Mouse (Mus musculus) thymus, postnatal 36 days (tissue): ENCODE data around the gene Dab1.

Experiments used
- DNase-seq, 2 experiments: peaks; one replicate each; pipeline ENCODE4 v3.0.0; 2022; ENCODE audit warnings: mixed read lengths in 2 of 2

Dab1 gene

DNA sequence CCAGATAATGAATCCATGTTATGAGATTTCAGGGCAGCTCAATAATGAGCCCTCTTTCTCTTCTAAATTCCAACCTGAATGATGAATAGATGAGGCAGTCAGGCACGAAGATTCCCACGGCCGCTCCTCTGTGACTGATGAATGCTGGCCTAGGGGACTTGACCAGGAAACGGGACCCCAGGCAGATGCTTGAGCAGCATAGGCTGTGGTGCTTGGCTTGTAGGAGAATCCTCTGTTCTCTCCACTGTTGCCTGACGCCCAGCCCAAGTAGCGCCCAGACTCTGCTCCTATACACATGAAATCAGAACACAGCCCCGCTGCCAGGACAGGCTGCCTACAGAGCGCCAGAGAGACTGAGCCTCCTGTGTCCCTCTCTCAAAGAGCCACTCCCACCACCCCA lies 987.7 kb downstream of the Dab1 start:
- DNase-seq, result no peak

DNA sequence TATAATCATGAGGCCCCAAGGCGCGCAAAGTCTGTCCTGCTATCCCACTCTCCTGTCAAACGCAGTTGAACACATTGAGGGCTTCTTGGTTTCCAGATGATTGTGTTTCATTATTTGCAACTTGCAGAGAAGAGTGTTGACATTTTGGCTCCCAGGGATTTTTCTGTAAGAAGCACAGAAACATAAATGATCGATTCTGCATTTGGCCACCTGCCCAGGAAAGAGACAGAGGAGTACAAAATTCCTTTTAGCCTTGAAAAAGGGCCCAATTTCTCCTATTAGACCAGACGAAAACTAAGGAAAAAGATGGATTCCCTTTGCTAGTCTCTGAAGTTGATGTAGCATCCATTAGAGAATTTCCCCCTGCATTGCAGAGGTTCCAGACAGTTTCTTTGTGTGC lies 988.5 kb downstream of the Dab1 start:
- no peak for DNase-seq

DNA sequence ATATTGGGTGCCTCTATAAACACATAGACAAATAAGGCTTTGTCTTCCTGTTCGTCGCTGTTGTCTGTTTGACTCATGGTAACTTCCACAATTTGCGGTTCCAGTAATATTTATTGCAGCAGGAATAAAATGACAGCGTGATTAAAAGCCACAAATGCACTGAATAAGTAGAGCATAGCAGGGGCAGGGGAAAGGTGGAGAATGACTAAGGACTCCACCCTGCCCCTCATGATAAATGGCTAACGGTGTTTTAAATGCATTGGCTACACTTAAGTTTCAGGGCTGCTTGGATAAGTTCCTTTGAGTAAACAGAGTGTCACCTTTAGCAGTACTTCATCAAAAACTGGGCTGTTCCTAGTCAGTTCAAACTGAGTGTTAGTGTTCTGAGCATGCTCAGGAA lies 1000.3 kb downstream of the Dab1 start:
- no peak for DNase-seq

DNA sequence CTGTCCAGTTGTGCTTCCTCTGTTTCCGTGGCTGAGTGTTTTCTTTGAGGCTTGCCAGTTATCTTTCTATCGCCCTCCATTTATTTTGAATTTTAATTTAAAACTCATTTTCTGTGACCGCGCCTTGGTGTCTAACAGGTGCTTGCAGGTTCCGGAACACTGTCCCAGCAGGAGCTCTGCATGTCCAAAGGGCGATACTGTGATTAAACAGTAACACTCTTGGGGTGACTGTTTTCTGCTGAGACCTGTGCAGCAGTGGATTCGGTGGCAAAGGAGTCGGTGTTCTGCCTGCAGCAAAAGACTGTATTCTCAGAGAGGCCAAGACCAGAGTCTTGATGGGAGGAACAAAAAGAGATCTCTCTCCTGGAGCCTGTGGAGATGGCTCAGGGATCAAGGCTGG lies 1006.2 kb downstream of the Dab1 start:
- no peak for DNase-seq

DNA sequence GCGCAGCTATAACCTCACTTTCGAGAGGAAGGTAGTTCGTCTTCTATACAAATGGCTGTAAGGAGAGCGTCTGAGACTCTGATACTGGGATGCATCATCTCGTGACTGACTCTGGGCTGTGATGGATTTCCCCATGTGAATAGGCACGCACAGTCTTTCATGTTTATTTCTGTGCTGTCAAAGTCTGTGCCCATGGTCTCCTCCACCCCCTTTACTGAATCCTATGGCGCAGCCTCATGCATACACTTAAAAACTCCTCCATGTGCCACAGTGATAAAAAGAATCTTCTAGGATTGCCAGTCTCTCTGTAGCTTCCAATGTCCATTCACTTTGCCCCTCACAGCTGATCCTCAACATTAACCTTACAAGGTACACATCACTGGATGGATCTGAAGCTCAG lies 1009.5 kb downstream of the Dab1 start:
- no peak for DNase-seq

DNA sequence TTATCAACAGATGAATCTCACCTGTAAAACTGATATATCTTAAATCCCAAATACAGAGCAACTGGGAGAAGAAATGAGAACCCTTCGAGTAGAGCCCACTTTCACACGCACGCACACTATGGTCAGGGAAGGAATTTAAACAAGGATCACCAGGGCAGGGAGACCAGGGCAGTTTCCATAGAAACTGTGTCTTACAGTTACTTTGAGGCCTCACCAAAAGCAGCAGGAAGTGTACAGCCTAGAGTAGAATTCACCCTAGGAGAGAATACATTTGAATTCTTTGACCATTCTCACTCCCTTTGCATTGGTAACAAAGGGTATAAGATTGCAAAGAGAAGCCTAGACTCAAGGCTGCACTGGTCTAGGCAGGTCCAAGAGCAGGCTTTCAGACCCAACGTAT lies 1017.9 kb downstream of the Dab1 start:
- DNase-seq, result no peak

DNA sequence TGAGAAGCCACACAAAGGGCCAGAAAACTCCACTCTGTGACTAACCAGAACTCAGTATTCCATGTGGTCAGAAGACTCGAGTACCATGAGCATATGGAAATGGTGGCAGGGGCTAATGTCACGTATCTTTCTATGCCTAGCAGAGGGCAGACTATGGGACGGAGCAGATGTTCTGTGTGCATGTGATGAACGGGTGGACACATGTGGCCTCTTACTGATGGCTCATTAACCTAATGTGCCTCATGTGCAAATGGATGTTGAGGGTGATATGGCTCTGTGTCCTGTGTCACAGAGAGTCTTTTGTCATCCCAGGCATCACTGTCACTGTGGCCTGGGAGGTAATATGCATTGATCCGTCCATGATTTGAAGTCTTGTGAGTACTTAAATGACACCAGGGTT lies 1021.5 kb downstream of the Dab1 start:
- DNase-seq, result no peak

DNA sequence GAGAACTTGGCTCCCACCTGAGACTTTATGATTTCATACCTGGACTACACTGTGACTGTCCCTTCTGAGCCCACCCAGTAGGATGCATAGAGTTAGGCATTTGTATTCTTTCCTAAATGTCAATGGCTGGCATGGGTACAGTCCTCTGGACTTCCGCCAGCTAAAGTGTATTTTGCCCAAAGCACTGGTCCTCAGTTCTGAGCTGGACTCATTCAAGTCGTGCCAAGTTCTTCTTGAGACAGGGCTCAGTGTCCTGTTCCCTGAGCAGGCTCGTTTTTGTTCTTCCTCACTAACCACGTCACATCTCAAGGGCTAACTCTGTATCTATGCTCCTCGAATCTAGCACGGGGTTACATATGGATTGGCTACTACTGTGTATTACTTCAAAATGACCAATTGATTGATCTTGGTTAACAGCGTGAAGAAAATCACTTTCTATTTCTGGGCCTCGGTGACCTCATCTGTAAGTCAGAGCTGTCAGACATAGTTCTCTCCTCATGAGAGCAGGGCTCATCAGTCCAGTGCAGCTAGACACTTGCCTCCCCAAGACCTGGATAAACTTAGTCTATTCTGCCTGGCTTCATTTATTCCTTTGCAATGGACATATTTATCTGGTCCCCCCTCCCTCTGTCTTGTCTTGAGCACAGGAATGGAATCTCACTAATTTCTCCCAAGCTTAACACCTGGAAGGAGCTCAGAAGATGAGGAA lies 1023.8 kb downstream of the Dab1 start:
- no peak for DNase-seq

DNA sequence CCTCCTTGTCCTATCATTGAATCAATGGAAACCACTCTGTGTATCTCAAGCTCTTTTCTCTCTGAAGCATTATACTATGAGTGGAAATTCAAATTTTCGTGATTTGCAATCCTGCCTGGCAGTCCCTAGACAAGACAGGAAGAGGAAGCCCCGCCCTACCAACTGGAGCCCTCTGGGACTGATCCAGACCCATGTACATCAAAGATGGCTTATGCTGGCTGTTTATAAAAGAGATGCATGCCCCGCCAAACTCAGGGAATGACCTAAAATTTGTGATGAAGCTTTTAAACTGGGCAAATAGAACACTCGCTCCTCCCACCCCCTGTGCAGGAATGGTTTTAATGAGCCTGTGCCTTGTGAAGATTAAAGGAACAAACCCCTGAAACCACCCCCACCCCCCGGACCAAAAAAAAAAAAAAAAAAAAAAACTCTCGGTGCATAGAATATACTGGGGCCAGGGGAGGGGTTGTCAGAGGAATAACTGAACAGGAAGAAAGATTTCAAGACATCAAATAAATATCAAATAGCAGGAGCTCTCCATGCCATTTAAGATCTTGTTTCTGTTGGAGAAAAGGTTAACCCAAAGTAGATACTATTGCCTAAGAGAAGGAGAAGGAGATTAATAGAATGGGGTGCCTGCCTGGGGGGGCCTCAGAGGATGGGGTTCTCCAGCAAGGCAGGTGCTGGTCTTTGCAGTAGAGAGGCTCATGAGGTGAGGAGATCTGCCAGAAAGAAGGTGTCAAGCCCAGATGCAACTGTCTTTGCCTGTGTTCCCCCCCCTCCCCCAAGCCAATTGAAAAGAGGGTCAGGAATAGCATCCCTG lies 1024.6 kb downstream of the Dab1 start:
- DNase-seq, result no peak

DNA sequence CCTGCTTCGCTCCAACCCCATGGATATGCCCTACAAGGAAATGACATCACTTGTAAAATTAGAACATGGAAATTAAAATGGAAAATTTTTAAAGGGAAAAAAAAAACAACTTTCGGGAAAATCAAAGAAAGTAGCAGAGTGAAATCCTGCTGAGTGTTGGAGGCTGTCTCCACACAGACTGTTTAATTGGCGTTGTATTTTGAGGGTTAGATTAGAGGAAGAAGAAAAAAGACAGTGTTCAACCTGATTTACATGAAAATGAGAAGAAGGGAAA lies 1025.1 kb downstream of the Dab1 start:
- no peak for DNase-seq

DNA sequence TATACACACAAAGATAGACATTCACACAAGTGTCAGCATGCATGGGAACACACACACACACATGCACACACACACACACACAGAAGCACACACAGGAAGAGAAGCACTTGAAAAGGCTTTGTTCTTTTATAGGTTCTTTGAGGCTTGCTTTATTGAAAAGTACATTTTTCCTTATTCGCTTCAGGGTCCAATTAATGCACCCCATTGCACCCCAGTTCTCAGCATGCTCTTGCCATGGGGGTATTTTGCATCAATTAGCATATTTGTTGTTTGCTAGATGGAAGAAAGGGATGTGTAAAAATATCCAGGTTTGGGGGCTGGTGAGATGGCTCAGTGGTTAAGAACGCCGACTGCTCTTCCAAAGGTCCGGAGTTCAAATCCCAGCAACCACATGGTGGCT lies 1025.7 kb downstream of the Dab1 start:
- no peak for DNase-seq

DNA sequence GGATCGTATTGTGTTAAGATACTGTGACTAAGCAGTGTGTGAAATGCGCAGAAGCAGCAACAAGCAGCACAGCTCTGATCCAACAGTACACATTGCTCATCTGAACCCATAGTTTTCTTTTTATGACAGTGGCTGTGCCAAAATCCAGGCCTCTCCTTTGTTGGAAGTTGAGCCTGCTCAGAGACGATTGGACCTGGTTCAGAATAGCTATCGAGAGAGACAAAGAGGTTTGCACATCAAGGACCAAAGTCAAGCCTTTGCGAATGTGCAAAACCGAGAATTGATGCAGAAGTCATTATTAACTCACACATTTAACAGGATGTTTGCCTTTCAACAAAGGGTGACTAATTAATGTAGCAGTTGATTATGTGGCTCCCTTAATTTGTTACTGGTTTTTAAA lies 1032.6 kb downstream of the Dab1 start:
- DNase-seq, result no peak

DNA sequence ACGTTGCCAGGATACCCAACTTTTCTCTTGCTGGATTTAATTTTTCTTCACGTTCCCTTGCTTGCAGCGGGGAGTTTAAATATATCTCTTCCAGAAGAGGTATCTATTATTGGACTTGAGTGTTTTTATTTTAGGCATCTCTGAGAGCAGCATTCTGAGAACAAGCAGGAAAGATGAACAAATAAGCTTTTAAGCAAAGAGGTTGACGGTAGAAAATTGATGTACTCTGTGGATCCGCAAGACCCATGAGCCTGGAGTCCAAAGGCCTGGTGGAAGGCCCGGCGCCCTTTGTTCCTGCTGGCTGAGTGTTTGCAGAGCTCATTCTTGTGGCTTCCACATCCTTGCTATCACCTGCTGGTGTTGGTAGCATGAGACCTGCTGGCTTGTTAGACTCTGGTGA lies 1037.6 kb downstream of the Dab1 start:
- no peak for DNase-seq

DNA sequence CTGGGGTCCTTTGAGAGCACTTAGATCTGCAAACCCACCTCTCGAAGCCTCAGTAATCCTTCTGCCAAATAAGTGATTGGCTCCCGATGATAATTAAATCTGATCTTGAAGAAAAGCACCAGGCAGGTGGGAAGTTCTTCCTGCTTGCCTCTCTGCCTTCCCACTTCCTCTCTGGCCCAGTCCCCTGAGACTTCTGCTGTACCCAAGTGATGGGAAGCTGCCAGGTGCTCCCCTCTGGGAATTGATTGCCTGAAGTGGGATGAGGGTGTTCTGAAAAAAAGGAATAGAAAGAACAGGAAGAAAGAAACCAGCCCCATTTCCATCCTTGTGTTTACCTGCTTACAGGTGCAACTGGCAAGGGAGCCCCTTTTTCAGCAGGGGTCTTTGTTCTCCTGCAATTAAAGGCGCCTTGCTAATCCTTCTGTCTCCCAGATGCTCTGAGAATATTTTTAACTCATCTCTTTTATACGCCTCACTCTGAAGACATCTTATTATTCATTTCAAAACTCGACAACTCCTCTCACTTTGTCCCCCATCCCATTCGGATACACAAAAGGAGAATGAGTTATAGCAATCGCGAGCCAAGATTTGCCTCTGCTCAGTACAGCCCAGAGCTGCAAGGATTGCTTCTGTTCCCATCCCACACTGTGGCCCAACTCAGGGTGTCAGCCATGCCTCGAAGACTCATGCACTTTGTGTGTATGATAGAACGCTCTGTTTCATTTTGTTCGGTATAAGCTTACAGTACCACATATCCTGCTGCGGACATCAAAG lies 1043.9 kb downstream of the Dab1 start:
- DNase-seq, result no peak

DNA sequence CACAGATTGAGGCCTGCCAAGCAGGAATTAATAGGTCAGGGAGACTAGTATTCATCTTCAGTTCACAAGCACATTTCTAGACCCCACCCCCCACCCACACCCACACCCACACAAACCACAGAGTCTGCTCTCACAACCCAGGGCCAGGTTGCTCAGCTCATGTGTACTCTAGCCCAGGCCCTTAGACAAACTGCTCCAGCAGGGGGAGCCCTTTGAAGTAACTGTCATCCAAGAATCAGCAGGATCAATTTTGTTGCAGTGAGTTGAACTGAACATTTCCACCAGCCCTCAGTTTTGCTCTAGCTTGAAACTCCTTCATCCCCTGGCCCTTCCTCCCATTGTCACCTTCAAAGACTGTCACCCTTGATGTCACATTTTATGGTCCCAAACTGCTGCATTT lies 1046.4 kb downstream of the Dab1 start:
- DNase-seq, result no peak

DNA sequence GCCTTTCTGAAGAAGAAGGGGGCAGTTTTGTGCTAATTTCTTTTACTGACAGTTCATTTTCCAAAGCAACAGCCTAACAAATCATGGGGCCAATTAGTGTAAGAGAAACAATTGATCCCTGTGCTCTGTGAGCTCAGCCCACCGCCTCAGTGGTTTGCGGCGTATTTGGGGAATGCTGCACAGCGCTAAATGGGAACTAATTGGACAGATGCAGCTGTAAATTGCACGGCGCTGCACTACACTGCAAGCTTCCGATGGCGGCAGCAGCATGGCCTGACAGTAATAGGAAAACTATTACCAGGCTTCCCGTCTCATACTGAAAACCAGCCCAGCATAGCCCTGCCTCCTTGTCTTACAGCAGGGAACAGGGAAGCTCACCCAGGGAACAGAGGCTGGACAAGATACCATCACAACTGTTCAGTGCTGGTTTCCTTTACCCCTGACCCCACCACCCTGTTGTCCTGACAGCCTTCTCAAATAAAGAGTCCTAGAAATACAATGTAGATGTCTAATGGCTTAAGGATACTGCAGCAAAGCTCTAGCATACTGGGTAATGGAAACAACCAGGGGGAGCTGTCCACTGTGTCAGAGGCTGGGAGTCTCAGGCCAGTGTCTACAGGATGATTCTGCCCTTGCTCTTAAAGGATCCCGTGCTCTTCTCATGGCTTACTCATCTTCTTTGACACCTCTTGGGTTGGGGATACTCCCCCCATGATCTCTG lies 1047.8 kb downstream of the Dab1 start:
- DNase-seq, result no peak

DNA sequence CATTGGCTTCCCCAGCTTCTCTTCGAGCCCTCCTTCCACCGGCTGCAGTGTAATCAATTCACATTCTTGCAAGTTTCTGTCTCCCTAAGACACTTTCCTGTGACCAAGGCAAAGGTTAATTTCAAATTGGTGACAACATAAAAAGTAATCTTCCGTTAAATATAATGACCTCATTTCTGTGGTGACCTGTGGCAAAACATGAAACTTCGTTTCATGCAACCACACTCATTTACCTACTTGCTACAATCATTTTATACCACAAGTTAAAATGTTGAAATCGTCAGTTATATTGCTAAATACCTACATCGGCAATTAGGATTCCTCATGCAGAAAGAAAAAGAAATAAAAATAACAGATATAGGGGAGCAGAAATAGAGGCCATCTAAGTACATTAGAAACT lies 1048.9 kb downstream of the Dab1 start:
- DNase-seq, result no peak

DNA sequence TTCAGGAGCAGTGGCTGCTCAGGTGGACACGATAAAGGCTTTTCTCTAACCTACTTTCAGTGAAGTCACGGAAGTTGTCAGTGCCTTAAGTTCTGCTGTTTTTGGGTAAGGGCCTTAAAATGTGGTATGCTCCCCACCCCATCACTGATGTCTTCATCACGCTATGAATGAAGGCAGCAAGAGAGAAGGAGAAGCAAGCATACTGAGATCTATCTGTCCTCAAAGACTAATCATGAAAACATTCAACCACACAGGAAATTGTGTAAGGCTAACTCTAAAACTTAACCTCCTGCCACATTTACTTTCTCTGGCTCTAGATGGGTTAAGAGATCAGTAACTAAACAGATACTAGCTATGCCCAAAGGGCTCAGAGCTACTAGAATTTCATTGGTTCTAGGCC lies 1050.2 kb downstream of the Dab1 start:
- DNase-seq, result no peak

DNA sequence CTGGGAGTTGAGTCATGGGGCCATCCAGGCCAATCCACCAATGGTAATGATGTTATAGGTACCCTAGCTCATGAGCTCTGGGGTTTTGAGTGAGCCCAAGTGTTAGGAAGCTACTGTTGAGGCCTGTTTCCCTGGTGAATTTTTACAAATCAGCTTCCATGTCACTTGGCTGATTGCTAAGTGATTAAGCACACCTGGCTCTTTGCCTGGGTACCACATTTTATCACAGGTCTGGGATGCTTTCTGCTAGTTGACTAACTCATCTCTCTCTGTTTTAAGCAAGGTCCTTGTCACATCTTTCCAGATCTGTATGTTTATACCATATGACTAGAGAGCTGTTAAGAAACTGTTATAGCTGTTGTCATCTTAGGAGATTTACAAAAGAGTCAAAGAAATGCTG lies 1051.6 kb downstream of the Dab1 start:
- DNase-seq, result no peak

DNA sequence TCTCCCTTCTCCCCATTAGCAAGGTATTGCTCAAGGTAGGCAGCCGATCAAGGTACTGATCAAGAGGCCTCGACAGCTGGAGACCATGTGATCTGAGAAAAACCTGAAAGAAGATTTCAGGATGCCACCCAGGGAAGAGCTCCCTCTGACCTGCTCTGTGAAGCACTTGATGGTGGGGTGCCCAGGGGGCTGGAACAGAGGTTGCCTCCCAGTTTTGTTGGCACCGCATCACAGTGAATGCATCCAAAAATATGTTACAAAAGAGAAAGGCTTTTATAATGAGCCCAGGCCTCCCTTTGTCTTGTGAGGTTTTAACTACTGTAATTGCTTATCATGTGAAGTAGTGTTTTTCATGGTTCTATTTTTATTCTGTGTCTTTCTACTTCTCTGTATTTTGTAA lies 1054.2 kb downstream of the Dab1 start:
- DNase-seq, result no peak

DNA sequence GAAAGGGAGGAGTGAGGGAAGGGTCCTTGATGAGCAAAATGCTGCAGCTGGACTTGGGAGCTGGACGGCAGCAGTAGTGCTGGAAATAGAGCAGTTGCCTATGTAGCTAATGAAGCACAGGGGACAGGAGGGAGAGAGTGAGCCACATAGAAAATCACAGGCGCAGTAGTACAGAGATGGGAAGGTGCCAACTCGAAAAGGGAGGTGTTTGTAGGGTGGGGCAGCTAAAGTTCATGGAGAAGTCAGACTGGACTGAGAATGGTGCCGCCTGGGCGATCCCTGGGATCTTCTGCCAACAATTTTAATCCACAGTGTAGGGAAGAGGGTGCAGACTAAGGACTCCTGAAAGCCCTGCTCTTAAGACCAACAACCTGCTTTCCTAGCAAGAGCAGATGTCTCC lies 1055.5 kb downstream of the Dab1 start:
- DNase-seq, result no peak

DNA sequence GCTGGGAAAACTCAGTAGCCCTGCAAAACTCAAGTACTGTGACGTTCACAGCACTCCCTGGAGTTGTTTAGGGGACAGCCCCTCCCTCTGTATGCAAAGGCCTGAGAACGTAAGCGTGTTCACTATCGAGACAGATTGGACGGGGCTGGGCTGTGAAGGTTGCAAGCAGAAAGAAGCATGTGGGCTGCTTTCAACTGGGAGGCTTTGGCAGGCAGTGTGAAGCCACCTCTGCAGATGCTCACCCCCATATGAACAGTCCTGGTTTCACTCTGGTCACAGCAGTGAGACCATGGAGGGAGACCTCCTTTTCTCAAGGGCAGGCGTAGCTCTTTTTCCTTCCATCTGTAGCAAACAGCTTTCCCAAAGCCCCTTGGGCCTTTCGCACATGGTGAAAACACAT lies 1059.1 kb downstream of the Dab1 start:
- no peak for DNase-seq

DNA sequence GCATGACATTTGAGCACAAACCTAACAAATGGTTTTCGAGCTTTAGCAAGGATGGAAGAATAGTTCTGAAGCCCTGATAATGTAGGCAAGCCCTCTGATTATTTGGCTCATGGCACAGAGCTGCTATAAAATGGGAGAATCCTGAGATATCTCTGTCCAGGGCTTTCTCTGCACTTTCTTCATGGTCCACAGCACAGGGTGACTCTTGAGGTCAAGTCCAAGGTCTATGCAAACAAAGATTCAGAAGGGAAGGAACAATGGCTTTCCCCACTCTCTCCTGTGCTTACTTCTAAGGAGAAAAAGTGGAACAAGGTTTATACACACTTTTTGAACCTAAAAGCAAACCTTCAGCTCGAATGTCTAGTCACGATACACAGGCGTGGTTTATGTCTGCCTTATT lies 1061.3 kb downstream of the Dab1 start:
- no peak for DNase-seq
